Mouse (Mus musculus) adrenal gland, adult (tissue): Measurements from ENCODE around the gene Mrgprg.

Source experiments
- DNase-seq, 2 experiments: peaks; one replicate each; pipeline ENCODE4 v3.0.0; 2022 to 2023; ENCODE audit warnings: low spot score in 1 of 2; ENCODE audit not compliant: inconsistent age in 2 of 2

Gene Mrgprg

DNA sequence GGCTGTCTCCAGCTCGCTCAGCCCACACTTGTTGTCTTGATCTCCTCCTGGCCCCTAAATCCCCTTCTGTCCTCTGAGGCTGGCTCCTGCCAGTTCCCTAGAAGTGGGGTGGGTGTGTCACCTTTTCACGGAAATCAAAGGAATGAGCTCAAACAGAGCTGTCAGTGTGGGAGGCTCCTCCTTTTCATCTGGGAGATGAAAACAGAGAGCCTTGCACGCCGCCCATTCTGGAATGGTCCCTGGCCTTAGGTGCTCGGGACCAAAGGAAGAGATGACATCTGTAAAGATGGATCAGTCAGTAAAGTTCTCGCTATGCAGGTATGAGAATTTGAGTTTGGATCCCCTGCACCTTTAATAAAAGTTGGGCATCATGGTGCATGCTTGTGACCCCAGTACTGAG is at the start of gene Mrgprg:
Gene Mrgprg, minus strand, starts transcription at position 101 of the 400 bp plus-strand sequence.
- DNase-seq = no peak

DNA sequence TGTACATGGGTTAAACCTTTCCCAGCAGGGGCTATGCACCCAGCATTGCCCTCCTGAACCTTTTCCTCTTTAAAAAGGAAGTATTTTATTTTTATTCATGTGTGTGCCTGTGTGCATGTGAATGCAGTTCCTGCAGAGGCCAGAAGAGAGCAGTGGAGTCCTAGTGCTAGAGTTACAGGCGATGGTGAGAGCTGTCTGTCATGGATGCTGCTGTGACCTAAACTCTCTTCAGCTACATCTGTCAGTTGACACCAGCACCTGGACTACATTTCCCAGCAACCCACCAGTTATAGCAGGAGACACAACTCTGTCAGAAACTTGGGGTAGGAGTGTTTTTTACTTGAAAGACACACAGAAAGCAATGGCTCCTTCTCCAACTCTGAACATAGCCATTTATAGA is 42.1 kb upstream of the Mrgprg start:
- peak in 1 of 2 experiments; percentile 62 for DNase-seq

DNA sequence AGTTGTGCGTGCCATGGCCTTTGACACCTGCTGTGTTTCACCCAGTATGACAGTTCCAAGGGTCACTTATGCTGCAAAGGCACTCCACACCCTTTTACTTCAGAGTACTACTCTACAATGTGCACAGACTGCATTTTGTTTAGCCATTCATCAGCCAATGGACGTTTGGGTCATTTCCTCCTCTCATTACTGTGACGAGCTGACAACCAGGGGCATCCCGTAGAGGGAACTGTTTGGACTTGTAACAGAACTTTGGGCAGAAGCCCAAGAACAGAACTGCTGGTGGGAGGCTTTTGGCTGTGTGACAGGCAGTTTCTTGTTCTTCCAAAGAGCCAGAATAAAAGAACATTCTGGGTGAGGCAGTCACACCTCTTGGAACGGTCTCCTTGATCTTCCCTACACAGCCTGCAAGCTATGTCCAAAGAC is 38.4 kb upstream of the Mrgprg start:
- peak in 1 of 2 experiments; percentile 38 for DNase-seq

DNA sequence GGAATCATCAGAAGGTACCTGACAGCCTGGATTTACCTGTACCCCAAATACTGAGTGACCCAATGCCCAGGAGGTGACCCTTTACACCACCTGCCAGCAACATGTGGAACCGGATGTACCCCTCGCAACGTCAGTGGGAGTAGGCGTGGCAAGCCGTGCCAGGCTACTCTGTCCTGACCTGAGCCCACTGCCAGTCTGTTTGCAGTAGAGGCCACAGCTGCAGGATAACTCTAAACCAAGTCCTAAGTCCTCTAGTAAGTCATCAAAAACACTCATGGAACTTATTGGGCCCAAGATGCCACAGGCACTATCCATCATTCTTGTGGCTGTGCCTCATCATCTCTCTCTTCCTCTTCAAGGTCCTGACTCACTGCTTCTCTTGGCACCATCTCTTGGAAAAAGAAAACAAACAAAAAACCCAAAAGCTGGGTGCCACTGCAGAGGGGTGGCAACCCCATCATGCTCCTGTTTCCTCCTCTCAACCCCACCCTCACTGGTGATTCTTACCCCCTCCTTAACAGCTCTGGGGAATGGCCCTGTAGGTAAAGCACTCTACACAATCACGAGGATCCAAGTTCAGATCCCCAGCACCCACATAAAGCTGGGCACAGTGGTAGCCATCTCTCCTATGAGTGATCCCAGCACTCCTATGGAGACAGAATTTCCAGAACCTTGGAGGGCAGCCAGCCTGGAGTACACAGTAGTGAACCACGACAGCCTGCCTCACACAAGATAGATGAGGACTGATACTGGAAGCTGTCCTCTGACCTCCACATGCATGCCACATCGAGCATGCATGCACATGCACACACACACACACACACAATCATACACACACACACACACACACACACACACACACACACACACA is 34.6 kb upstream of the Mrgprg start:
- DNase-seq = peak; percentile 43 to 52

DNA sequence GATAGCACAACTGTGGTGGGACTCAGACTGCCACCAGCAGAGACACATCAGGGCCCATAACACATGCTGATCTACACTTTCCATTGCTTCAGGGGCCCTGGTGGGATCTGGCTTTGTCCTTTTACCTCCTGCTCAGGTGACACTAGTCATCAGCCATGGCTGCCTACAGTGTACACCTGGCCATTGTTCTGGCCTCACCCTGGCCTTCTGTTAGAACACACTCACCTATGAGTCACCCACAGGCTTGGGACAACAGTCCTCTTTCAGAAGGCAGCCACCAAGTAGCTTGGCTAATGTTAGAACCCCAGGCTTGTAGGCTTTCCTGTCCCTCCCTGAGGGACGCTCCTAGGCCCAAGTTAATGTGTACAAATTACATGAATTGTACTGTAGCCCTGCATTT is 34.0 kb upstream of the Mrgprg start:
- no peak for DNase-seq

DNA sequence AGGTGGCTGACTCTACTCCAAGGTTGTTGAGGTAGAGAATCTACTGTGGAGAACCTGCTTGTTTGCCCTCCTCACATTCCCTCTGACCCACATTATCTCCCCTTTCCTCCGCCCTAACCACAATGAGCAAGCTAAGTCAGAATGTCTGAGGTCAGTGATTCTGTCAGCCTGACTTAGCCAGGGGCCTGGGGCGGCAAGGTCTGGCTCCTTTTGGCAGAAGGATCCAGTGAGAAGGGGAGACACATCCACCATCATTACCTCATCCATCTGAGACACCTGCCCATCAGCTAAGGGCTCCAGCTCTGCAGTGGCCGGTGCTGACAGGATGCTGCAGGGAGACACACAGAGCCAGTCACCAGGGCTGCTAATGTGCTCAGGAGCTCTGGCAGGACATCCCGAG is 32.0 kb upstream of the Mrgprg start:
- DNase-seq = no peak

DNA sequence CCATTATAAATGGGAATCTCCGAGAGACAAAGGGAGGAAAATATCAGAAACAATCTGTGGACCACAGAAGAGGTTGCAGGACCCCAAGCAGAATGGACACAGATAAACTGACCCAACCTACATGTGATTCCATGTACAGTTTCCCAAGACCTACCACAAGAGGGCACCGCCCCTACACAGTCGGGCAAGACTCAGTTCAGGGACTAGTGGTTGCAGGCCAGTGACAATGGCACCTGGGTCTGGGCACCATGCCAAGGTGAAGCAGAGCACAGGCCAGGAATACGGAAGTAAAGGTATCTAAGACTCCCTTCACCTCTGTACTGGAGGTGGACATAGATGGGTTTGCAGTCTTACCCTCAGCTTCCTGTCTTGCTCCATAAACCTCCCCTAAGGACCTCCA is 26.3 kb upstream of the Mrgprg start:
- DNase-seq = peak; percentile 51 to 73

DNA sequence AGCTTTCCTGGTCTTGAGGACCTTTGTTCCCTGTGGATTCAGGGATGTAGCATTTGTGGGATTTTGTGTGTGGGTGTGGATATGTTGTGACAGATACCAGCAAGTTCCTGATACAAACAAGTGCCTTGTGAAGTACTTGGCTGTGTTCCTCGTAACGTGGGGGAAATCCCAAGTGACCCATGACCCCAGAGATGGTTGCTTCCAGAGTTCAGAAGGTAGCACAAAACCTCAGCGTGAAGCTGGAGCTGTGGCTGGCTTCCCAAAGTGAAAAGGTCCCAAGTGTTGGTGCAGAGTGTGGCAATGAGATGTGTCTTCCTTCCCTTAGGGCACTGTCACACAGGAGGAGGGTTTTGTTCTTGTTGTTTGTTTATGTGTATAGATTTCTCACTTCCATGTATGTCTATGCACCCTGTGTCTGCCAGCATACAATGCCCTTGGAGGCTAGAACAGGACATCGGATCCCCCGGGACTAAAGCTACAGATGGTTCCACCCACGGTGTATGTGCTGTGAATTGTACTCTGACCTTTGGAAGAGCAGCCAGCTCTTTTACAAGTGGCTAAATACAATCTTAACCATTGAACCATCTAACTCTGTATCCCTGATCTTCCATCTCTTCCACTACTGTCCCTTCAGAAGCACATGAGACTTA is 25.7 kb upstream of the Mrgprg start:
- DNase-seq = no peak

DNA sequence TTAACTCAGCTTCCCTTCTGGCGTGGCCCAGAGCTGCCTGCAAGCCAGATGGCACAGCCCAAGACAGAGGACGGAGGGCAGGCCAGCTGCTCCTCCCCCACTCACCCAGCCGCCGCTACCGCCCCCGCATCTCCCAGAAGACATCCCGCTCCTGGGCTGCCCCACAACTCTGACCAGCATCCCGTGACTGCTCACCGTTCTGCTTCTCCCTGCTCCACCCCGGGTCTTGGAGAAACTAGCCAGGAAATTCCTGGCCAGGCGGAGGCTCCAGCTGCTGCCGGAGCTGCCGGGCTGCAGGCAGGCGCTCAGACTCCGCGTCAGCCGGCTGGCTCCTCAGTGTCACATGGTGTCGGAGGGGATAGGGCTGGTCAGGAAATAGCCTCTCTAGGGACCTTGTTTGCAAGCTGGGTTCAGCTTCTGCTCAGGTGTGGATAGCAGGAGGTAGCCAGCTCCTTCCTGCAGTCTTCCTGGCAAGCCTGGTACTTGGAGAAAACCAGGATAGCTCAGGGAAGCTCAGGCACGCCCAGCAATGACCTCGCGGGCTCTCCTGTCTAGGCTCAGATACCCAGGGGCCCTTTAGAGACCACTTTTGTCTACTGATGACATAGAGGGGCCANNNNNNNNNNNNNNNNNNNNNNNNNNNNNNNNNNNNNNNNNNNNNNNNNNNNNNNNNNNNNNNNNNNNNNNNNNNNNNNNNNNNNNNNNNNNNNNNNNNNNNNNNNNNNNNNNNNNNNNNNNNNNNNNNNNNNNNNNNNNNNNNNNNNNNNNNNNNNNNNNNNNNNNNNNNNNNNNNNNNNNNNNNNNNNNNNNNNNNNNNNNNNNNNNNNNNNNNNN is 17.4 kb upstream of the Mrgprg start, which contains the start of gene Mrgpre:
Gene Mrgpre, minus strand, starts transcription at position 505 of the 834 bp plus-strand sequence.
- DNase-seq = peak; percentile 83 to 86

DNA sequence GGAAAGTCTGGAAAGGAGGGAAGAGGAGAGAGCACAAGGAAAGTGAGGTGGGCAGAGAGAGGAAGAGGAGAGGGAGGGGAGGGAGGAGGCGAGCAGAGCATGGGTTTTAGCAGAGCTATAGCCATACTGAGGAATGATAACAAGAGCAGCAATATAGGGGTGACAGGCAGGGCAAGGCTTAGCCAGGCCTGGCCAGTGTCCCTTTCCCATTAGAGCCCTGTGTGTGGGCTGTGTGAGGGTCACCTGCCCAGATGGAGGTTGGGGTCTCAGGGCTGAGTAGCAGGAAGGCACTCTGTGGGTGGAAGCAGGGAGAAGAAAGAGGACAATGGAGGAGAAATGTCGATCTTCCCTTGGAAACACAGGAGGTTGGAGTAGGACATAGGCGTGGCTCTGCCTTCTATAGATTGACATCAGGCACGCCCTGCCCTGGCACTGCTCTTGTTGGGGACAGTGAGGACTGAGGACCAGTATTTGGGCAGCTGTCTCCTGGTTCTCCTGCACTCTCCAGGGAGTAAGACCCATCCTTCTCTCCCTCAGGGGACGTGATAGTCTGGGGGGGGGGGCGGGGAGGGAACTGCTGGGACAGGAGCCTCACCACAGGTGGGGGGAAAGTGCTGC is 16.7 kb upstream of the Mrgprg start:
- no peak for DNase-seq

DNA sequence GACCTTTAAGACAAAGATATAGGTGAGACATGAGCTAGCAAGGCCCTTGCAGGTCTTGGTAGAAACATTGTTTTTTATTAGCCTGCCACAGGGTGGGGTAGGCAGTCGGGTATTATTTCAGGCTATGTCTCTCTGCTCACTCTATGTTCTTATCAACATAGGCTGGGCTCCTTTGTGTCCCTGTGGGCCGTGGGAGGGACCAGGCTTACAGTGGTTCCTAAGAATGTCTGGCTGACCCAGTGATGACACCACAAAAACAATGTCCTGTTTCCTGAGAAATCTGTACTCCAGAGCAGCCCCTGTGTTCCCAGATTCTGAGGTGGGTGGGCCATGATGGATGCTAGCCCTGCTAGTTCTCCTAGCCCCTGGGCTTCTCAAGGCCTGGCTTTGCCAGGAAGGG is 10.6 kb upstream of the Mrgprg start:
- DNase-seq = no peak

DNA sequence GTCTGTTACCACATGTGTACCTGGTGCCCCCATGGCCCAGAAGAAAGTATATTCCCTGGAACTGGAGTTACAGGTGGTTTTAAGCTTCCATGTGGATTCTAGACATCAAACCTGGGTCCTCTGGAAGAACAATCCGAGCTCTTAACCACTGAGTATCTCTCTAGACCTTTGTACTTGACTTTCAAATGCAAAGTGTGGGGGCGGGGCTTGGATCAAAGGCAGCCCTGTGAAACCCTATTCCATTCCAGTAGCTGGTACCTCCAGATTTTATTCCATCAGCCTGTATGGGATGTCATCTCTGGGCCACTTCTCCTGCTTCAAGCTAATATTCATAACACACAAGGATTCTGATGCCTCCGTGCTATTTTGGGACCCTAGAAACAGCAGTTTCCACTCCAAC is 9.3 kb upstream of the Mrgprg start:
- DNase-seq = no peak

DNA sequence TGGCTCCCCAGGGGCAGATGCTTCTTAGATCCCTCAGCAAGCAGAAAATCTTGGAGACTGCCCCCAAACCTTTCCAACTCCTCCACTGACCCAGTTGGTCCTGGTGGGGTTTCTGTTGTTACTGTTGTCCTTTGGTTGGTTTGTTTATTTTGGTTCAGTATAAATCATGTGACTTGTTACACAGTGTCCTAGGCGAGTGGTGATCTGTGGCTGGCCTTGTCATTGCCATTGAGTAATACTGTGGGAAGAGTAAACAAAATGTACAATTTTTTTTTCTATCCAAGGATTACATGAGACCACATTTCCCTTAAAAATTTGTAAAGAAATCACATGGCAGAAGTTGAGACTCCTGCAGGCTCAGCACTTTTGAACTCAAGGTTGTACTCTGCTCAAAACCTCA is 2.7 kb upstream of the Mrgprg start:
- DNase-seq = peak; percentile 9 to 66

DNA sequence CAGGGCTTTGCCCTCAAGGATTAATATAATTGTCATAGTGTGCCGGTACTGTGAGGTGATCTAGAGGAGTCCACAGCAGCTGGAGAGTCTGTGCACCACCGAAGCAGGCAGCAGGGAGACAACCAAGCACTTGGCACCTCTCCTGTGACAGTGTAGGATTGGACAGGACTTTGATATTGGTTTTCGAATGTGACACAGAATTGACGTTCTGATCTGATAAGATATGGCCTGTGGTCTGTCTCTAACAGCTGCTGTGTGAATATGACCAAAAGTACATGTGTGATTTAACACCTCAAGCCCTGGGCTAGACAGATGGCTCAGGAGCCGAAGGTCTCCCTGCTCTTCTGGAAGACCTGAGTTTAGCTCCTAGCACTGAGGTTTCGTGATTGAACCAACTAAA is 1.5 kb upstream of the Mrgprg start:
- no peak for DNase-seq

DNA sequence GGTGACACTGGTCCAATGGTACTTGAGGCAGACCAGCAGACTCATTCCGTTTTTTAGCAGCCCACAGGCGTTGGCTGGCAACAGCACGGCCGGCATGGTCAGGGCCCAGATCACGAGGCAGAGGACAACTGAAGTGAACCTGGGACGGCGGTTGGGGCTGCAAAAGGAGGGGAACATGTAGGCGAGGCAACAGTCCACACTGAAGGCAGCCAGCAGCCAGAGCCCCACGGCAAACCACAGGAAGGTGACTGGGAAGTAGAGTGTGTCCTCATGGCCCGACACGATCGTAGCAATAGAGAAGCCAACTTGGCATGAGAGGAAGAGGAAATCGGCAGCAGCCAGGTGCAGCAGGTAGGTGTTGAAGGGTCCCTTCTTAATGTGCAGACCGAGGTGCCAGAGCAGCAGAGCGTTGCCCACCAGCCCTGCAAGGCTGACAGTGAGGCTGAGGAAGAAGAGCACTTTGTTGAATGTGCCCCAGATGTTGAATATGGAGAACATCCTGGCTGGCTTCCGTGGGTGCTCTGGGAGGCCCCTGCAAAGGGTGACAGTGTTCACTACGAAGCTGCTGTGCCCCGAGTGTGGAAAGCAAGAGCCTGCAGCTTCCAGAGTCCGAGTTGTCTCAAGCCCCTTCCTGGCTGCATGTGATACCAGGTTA is 1.8 kb downstream of the Mrgprg start:
- DNase-seq = peak in 1 of 2 experiments; percentile 4

DNA sequence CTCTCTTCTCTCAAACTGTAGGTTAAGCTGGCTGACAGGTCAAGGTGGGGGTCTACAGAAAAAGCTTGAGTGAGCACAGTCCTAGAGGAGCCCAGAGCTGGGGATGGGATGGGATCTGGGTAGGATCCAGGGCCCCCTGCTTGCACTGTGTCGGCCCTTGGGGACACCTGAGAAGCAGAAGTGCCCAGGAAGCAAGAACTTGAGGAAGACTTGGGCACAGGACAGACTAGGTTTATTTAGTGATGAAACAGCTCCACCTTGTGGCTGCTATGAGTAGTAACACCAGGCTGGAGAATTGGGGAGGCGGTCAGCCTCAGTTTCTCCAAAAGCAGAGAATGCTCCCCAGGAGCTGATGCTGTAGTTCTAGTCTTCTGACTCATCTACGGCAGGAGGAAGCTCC is 3.0 kb downstream of the Mrgprg start:
- DNase-seq = peak; percentile 22 to 57

DNA sequence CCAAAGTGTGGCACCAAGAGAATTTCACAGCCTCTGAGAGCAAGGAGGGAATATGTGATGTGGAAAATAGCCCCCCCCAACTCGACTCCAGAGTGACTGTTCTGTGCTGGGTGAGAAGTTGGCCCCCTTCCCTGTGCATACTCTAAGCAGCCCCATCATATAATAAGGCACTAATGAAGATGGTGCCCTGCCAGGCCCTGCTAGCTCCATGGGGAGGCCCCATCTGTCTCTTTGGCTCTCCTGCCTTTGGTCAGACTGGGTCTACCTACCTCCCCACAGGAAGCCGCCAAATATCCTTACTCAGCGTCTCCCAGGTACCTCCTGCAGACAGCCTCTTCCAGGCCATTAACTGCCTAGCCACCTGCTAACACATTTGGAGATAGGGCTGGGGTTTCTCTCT is 7.8 kb downstream of the Mrgprg start:
- DNase-seq = no peak

DNA sequence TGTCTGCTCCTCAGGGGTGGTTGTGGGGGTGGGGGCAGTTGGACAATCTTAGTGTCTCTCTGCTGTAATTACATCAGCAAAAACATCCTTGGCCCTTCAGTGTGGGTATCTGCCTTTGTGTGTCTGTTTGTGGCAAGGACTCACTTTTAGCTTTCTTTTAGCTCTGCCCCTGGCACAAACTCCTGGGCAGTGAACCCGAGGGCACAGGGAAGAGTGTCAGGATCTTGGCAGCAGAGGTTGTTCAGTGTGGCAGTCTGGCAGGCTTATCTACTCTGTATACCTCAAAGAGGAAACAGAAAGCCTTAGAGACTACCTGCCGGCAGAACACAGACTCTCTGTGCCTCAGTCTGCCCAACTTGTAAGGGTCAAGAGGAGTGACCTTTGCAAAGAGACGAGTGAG is 9.1 kb downstream of the Mrgprg start:
- peak; percentile 3 to 42 for DNase-seq

DNA sequence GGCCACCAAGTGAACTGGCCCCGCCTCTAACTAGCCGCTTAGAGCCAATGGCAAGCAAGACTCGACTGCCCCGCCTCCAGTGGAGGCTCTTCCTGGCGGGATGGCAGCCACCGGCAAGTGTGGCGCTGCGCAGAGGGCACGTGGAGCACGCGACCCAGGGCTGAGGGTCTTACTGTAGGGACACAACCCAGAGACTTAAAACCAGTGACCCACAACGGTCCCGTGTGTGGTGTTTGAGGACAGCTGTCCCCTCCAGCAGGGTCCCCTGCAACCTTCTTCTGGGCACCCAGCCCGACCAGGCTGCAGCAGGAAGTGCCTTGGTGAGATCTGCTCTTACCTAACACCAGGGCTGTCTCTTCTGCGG is 9.8 kb downstream of the Mrgprg start:
- peak; percentile 83 to 93 for DNase-seq
